Mouse (Mus musculus): ENCODE data around the gene Phc2. TPM values are rescaled to one million over a fixed set of nuclear protein-coding genes. Genes with fewer than 3 reads are reported as not detected.

Gene Phc2
- polyA plus RNA-seq, 1 experiment, result 205 TPM

GRCm38 (mm10) chr4:128712136-128712655 is 57.7 kb downstream of the Phc2 start:
- no peaks in the 10 kb centered on the region for H3K36me3 ChIP-seq (ENCODE audit: control insufficient read depth, insufficient read depth)
- H3K79me2 ChIP-seq (ENCODE audit: control insufficient read depth, insufficient read depth), result no peaks in the 10 kb centered on the region
- peak overlapping the region; percentile 23 for H3K4me3 ChIP-seq (ENCODE audit: insufficient read depth, poor library complexity, severe bottlenecking)
- H3K27me3 ChIP-seq (ENCODE audit: control insufficient read depth, insufficient read depth, insufficient read length), result no peaks in the 10 kb centered on the region
- peak overlapping the region; percentile 51 for H3ac ChIP-seq (ENCODE audit: control insufficient read depth, insufficient read length, low read depth)
- TF ChIP-seq USF1 (IDR thresholded peaks at IDR 0.05; ENCODE audit: low read depth), result no peak
- TF ChIP-seq CEBPB (IDR thresholded peaks at IDR 0.05; ENCODE audit: low read depth), result no peak
- TF ChIP-seq MAX (IDR thresholded peaks at IDR 0.05), result no peak
- H3K79me3 ChIP-seq (ENCODE audit: low read depth), result no peaks in the 10 kb centered on the region

- H3K4me3 ChIP-seq (ENCODE audit: insufficient read depth, poor library complexity, severe bottlenecking), result no peak overlapping the region
- H3K27me3 ChIP-seq (ENCODE audit: control insufficient read depth, insufficient read depth, insufficient read length), result no peaks in the 10 kb centered on the region
- no peaks in the 10 kb centered on the region for H3K79me3 ChIP-seq (ENCODE audit: low read depth)
- TF ChIP-seq CTCF (IDR thresholded peaks at IDR 0.05; ENCODE audit: control insufficient read depth, insufficient read depth, insufficient read length) (no peak), CEBPB (IDR thresholded peaks at IDR 0.05; ENCODE audit: low read depth) (no peak), MYOG (IDR thresholded peaks at IDR 0.05; ENCODE audit: control insufficient read depth, extremely low read depth, insufficient read length) (no peak), MYOD1 (IDR thresholded peaks at IDR 0.05; ENCODE audit: control insufficient read depth, insufficient read length, low read depth) (no peak), FOSL1 (IDR thresholded peaks at IDR 0.05; ENCODE audit: insufficient read depth, low read length, poor library complexity, severe bottlenecking) (no peak), USF1 (IDR thresholded peaks at IDR 0.05; ENCODE audit: low read depth) (no peak), MAX (IDR thresholded peaks at IDR 0.05) (no peak)
- no peaks in the 10 kb centered on the region for H3K79me2 ChIP-seq (ENCODE audit: control insufficient read depth, insufficient read depth)
- H3K36me3 ChIP-seq (ENCODE audit: control insufficient read depth, insufficient read depth), result no peaks in the 10 kb centered on the region
- no peak overlapping the region for H3ac ChIP-seq (ENCODE audit: control insufficient read depth, insufficient read length, low read depth)
Measured at GRCm38 (mm10) chr4:128712941-128713340, 58.4 kb downstream of the Phc2 start.

- no peaks in the 10 kb centered on the region for H3K79me2 ChIP-seq (ENCODE audit: control insufficient read depth, insufficient read depth)
- TF ChIP-seq CEBPB (IDR thresholded peaks at IDR 0.05; ENCODE audit: low read depth), result no peak
- no peak for TF ChIP-seq MAX (IDR thresholded peaks at IDR 0.05)
- H3K79me3 ChIP-seq (ENCODE audit: low read depth), result no peaks in the 10 kb centered on the region
- H3K27me3 ChIP-seq (ENCODE audit: control insufficient read depth, insufficient read depth, insufficient read length), result no peaks in the 10 kb centered on the region
- H3K4me3 ChIP-seq (ENCODE audit: insufficient read depth, poor library complexity, severe bottlenecking), result no peak overlapping the region
- H3K36me3 ChIP-seq (ENCODE audit: control insufficient read depth, insufficient read depth), result no peaks in the 10 kb centered on the region
- no peak overlapping the region for H3ac ChIP-seq (ENCODE audit: control insufficient read depth, insufficient read length, low read depth)
Measured at GRCm38 (mm10) chr4:128715241-128716204, 61.0 kb downstream of the Phc2 start.

- H3K36me3 ChIP-seq (ENCODE audit: control insufficient read depth, insufficient read depth), result no peaks in the 10 kb centered on the region
- H3K27me3 ChIP-seq (ENCODE audit: control insufficient read depth, insufficient read depth, insufficient read length), result no peaks in the 10 kb centered on the region
- no peaks in the 10 kb centered on the region for H3K79me2 ChIP-seq (ENCODE audit: control insufficient read depth, insufficient read depth)
- H3K79me3 ChIP-seq (ENCODE audit: low read depth), result no peaks in the 10 kb centered on the region
- H3ac ChIP-seq (ENCODE audit: control insufficient read depth, insufficient read length, low read depth), result no peak overlapping the region
- TF ChIP-seq FOSL1 (IDR thresholded peaks at IDR 0.05; ENCODE audit: insufficient read depth, low read length, poor library complexity, severe bottlenecking), result no peak
- TF ChIP-seq MYOG (IDR thresholded peaks at IDR 0.05; ENCODE audit: control insufficient read depth, extremely low read depth, insufficient read length), result no peak
- no peak for TF ChIP-seq MAX (IDR thresholded peaks at IDR 0.05)
- no peak for TF ChIP-seq CTCF (IDR thresholded peaks at IDR 0.05; ENCODE audit: control insufficient read depth, insufficient read depth, insufficient read length)
- no peak for TF ChIP-seq USF1 (IDR thresholded peaks at IDR 0.05; ENCODE audit: low read depth)
- no peak for TF ChIP-seq CEBPB (IDR thresholded peaks at IDR 0.05; ENCODE audit: low read depth)
- H3K4me3 ChIP-seq (ENCODE audit: insufficient read depth, poor library complexity, severe bottlenecking), result no peak overlapping the region
Measured at GRCm38 (mm10) chr4:128716279-128716678, 61.8 kb downstream of the Phc2 start.

GRCm38 (mm10) chr4:128716731-128717130 is 62.2 kb downstream of the Phc2 start:
- Histone ChIP-seq H3K36me3 (ENCODE audit: control insufficient read depth, insufficient read depth) (no peaks in the 10 kb centered on the region), H3K79me2 (ENCODE audit: control insufficient read depth, insufficient read depth) (no peaks in the 10 kb centered on the region)
- TF ChIP-seq USF1 (IDR thresholded peaks at IDR 0.05; ENCODE audit: low read depth), result no peak
- TF ChIP-seq CEBPB (IDR thresholded peaks at IDR 0.05; ENCODE audit: low read depth), result no peak
- no peak for TF ChIP-seq MYOG (IDR thresholded peaks at IDR 0.05; ENCODE audit: control insufficient read depth, extremely low read depth, insufficient read length)
- no peak for TF ChIP-seq CTCF (IDR thresholded peaks at IDR 0.05; ENCODE audit: control insufficient read depth, insufficient read depth, insufficient read length)
- TF ChIP-seq FOSL1 (IDR thresholded peaks at IDR 0.05; ENCODE audit: insufficient read depth, low read length, poor library complexity, severe bottlenecking), result no peak
- no peak for TF ChIP-seq MYOD1 (IDR thresholded peaks at IDR 0.05; ENCODE audit: control insufficient read depth, insufficient read length, low read depth)
- no peak for TF ChIP-seq MAX (IDR thresholded peaks at IDR 0.05)

GRCm38 (mm10) chr4:128720110-128720509 is 65.6 kb downstream of the Phc2 start:
- Histone ChIP-seq H3K27me3 (ENCODE audit: control insufficient read depth, insufficient read depth, insufficient read length) (no peaks in the 10 kb centered on the region), H3K36me3 (ENCODE audit: control insufficient read depth, insufficient read depth) (no peaks in the 10 kb centered on the region), H3K79me3 (ENCODE audit: low read depth) (no peaks in the 10 kb centered on the region), H3K4me3 (ENCODE audit: insufficient read depth, poor library complexity, severe bottlenecking) (no peak overlapping the region), H3ac (ENCODE audit: control insufficient read depth, insufficient read length, low read depth) (no peak overlapping the region), H3K79me2 (ENCODE audit: control insufficient read depth, insufficient read depth) (no peaks in the 10 kb centered on the region)
- TF ChIP-seq MYOG (IDR thresholded peaks at IDR 0.05; ENCODE audit: control insufficient read depth, extremely low read depth, insufficient read length) (no peak), MYOD1 (IDR thresholded peaks at IDR 0.05; ENCODE audit: control insufficient read depth, insufficient read length, low read depth) (no peak), CEBPB (IDR thresholded peaks at IDR 0.05; ENCODE audit: low read depth) (no peak), MAX (IDR thresholded peaks at IDR 0.05) (no peak), USF1 (IDR thresholded peaks at IDR 0.05; ENCODE audit: low read depth) (no peak), CTCF (IDR thresholded peaks at IDR 0.05; ENCODE audit: control insufficient read depth, insufficient read depth, insufficient read length) (no peak)

More at GRCm38 (mm10) chr4:128716731-128717130, 62.2 kb downstream of the Phc2 start:
- H3K79me3 ChIP-seq (ENCODE audit: low read depth), result no peaks in the 10 kb centered on the region
- H3ac ChIP-seq (ENCODE audit: control insufficient read depth, insufficient read length, low read depth), result no peak overlapping the region
- H3K4me3 ChIP-seq (ENCODE audit: insufficient read depth, poor library complexity, severe bottlenecking), result no peak overlapping the region
- H3K27me3 ChIP-seq (ENCODE audit: control insufficient read depth, insufficient read depth, insufficient read length), result no peaks in the 10 kb centered on the region

Measured in C2C12 (cell line).